Mouse (Mus musculus): ENCODE data around the gene Brix1. TPM values are rescaled to one million over a fixed set of nuclear protein-coding genes. Genes with fewer than 3 reads are reported as not detected.
A peak's percentile ranks its signal among the peaks of the same experiment; 100 is the strongest.
"Not testable (repeated sequence)": the region's sequence is repeated elsewhere in the genome, so short reads cannot be mapped to it uniquely, and the experiment has no call there.

Brix1 gene
- polyA plus RNA-seq, 1 experiment from 2014 or later = 127 TPM

- Histone ChIP-seq H3K27ac (ENCODE audit: low read depth, low read length) (no peak overlapping the region), H3K4me3 (ENCODE audit: low read length) (no peak overlapping the region), H3K4me1 (ENCODE audit: control insufficient read depth, insufficient read depth, low read length) (0 out of 2 replicates have a peak, but pooled peaks cover 2% of the 10 kb centered on the region), H3K9ac (ENCODE audit: low read depth, low read length) (no peak overlapping the region), H3K27me3 (ENCODE audit: control insufficient read depth, insufficient read depth, low read length) (no peaks in the 10 kb centered on the region), H3K9me3 (ENCODE audit: control insufficient read depth, low read length) (no peaks in the 10 kb centered on the region), H3K4me2 (replicated peaks; ENCODE audit: low read depth, low read length) (no peak overlapping the region), H3K36me3 (ENCODE audit: control insufficient read depth, insufficient read depth, low read length) (peaks cover 6% of the 10 kb centered on the region; the same call in 1 of the 2 replicates)
- WGBS = 92% methylated on average over 5 of the region's 5 CpGs
- ATAC-seq (ENCODE audit: low FRiP score, low TSS enrichment) = no peak
These were observed 14.3 kb upstream of the Brix1 start for GRCm38 (mm10) chr15:10500035-10500434.

- Histone ChIP-seq H3K4me2 (replicated peaks; ENCODE audit: low read depth, low read length) (no peak overlapping the region), H3K4me1 (ENCODE audit: control insufficient read depth, insufficient read depth, low read length) (0 out of 2 replicates have a peak, but pooled peaks cover 2% of the 10 kb centered on the region), H3K4me3 (ENCODE audit: low read length) (no peak overlapping the region), H3K9me3 (ENCODE audit: control insufficient read depth, low read length) (no peaks in the 10 kb centered on the region), H3K27me3 (ENCODE audit: control insufficient read depth, insufficient read depth, low read length) (no peaks in the 10 kb centered on the region), H3K27ac (ENCODE audit: low read depth, low read length) (no peak overlapping the region), H3K36me3 (ENCODE audit: control insufficient read depth, insufficient read depth, low read length) (peaks cover 6% of the 10 kb centered on the region; the same call in 1 of the 2 replicates), H3K9ac (ENCODE audit: low read depth, low read length) (no peak overlapping the region)
- ATAC-seq (ENCODE audit: low FRiP score, low TSS enrichment) = no peak
- WGBS = 79% methylated on average over 5 of the region's 5 CpGs
These were observed 13.8 kb upstream of the Brix1 start for GRCm38 (mm10) chr15:10499593-10499992.

GRCm38 (mm10) chr15:10496696-10497095 lies 10.9 kb upstream of the Brix1 start:
- H3K4me2 ChIP-seq (replicated peaks; ENCODE audit: low read depth, low read length); H3K27ac ChIP-seq (ENCODE audit: low read depth, low read length); H3K4me3 ChIP-seq (ENCODE audit: low read length); H3K27me3 ChIP-seq (ENCODE audit: control insufficient read depth, insufficient read depth, low read length); H3K4me1 ChIP-seq (ENCODE audit: control insufficient read depth, insufficient read depth, low read length); ATAC-seq (ENCODE audit: low FRiP score, low TSS enrichment); H3K9me3 ChIP-seq (ENCODE audit: control insufficient read depth, low read length); H3K9ac ChIP-seq (ENCODE audit: low read depth, low read length): not testable (repeated sequence)
- 95% methylated on average over 1 of the region's 1 CpGs for WGBS
- H3K36me3 ChIP-seq (ENCODE audit: control insufficient read depth, insufficient read depth, low read length) = peaks cover 22% of the 10 kb centered on the region; the same call in 1 of the 2 replicates

GRCm38 (mm10) chr15:10495944-10496343 lies 10.2 kb upstream of the Brix1 start:
- H3K9me3 ChIP-seq (ENCODE audit: control insufficient read depth, low read length) = no peaks in the 10 kb centered on the region
- H3K9ac ChIP-seq (ENCODE audit: low read depth, low read length) = no peak overlapping the region
- 92% methylated on average over 11 of the region's 11 CpGs for WGBS
- H3K36me3 ChIP-seq (ENCODE audit: control insufficient read depth, insufficient read depth, low read length) = peaks cover 22% of the 10 kb centered on the region; the same call in 1 of the 2 replicates
- ATAC-seq (ENCODE audit: low FRiP score, low TSS enrichment) = no peak
- no peaks in the 10 kb centered on the region for H3K27me3 ChIP-seq (ENCODE audit: control insufficient read depth, insufficient read depth, low read length)
- H3K4me3 ChIP-seq (ENCODE audit: low read length) = no peak overlapping the region
- no peak overlapping the region for H3K4me2 ChIP-seq (replicated peaks; ENCODE audit: low read depth, low read length)
- no peaks in the 10 kb centered on the region for H3K4me1 ChIP-seq (ENCODE audit: control insufficient read depth, insufficient read depth, low read length)
- no peak overlapping the region for H3K27ac ChIP-seq (ENCODE audit: low read depth, low read length)

- Histone ChIP-seq H3K4me2 (replicated peaks; ENCODE audit: low read depth, low read length) (no peak overlapping the region), H3K9me3 (ENCODE audit: control insufficient read depth, low read length) (no peaks in the 10 kb centered on the region)
- 96% methylated on average over 5 of the region's 5 CpGs for WGBS
These were observed 4.4 kb upstream of the Brix1 start for GRCm38 (mm10) chr15:10490101-10490500.

GRCm38 (mm10) chr15:10487246-10487645 lies 1.5 kb upstream of the Brix1 start:
- Histone ChIP-seq H3K9me3 (ENCODE audit: control insufficient read depth, low read length) (no peaks in the 10 kb centered on the region), H3K27ac (ENCODE audit: low read depth, low read length) (no peak overlapping the region), H3K27me3 (ENCODE audit: control insufficient read depth, insufficient read depth, low read length) (no peaks in the 10 kb centered on the region), H3K4me2 (replicated peaks; ENCODE audit: low read depth, low read length) (peak overlapping the region; percentile 78), H3K4me3 (ENCODE audit: low read length) (peak overlapping the region; percentile 89; the same call in 1 of the 2 replicates), H3K9ac (ENCODE audit: low read depth, low read length) (no peak overlapping the region), H3K4me1 (ENCODE audit: control insufficient read depth, insufficient read depth, low read length) (peaks cover 15% of the 10 kb centered on the region), H3K36me3 (ENCODE audit: control insufficient read depth, insufficient read depth, low read length) (peaks cover 31% of the 10 kb centered on the region; the same call in 1 of the 2 replicates)
- no peak for ATAC-seq (ENCODE audit: low FRiP score, low TSS enrichment)
- WGBS = 57% methylated on average over 2 of the region's 2 CpGs

More at GRCm38 (mm10) chr15:10490101-10490500, 4.4 kb upstream of the Brix1 start:
- no peak for ATAC-seq (ENCODE audit: low FRiP score, low TSS enrichment)
- Histone ChIP-seq H3K9ac (ENCODE audit: low read depth, low read length) (no peak overlapping the region), H3K4me1 (ENCODE audit: control insufficient read depth, insufficient read depth, low read length) (peaks cover 9% of the 10 kb centered on the region; the same call in 1 of the 2 replicates), H3K27me3 (ENCODE audit: control insufficient read depth, insufficient read depth, low read length) (no peaks in the 10 kb centered on the region), H3K4me3 (ENCODE audit: low read length) (no peak overlapping the region), H3K36me3 (ENCODE audit: control insufficient read depth, insufficient read depth, low read length) (peaks cover 31% of the 10 kb centered on the region; the same call in 1 of the 2 replicates), H3K27ac (ENCODE audit: low read depth, low read length) (no peak overlapping the region)

- peak; percentile 51; the same call in 1 of the 2 replicates for ATAC-seq (ENCODE audit: low FRiP score, low TSS enrichment)
- Histone ChIP-seq H3K36me3 (ENCODE audit: control insufficient read depth, insufficient read depth, low read length) (peaks cover 33% of the 10 kb centered on the region; the same call in 1 of the 2 replicates), H3K9me3 (ENCODE audit: control insufficient read depth, low read length) (no peaks in the 10 kb centered on the region), H3K9ac (ENCODE audit: low read depth, low read length) (peak overlapping the region; percentile 90), H3K4me1 (ENCODE audit: control insufficient read depth, insufficient read depth, low read length) (peaks cover 15% of the 10 kb centered on the region), H3K27me3 (ENCODE audit: control insufficient read depth, insufficient read depth, low read length) (no peaks in the 10 kb centered on the region), H3K4me3 (ENCODE audit: low read length) (peak overlapping the region; percentile 89), H3K4me2 (replicated peaks; ENCODE audit: low read depth, low read length) (peak overlapping the region; percentile 78), H3K27ac (ENCODE audit: low read depth, low read length) (peak overlapping the region; percentile 59)
- WGBS = 2% methylated on average over 18 of the region's 18 CpGs
These were observed 655 bp upstream of the Brix1 start for GRCm38 (mm10) chr15:10486365-10486839.

- Histone ChIP-seq H3K27ac (ENCODE audit: low read depth, low read length) (no peak overlapping the region), H3K4me1 (ENCODE audit: control insufficient read depth, insufficient read depth, low read length) (no peaks in the 10 kb centered on the region), H3K9ac (ENCODE audit: low read depth, low read length) (peak overlapping the region; percentile 87; the same call in 1 of the 2 replicates), H3K4me3 (ENCODE audit: low read length) (peak overlapping the region; percentile 81), H3K4me2 (replicated peaks; ENCODE audit: low read depth, low read length) (peak overlapping the region; percentile 83), H3K36me3 (ENCODE audit: control insufficient read depth, insufficient read depth, low read length) (peaks cover 13% of the 10 kb centered on the region), H3K9me3 (ENCODE audit: control insufficient read depth, low read length) (no peaks in the 10 kb centered on the region), H3K27me3 (ENCODE audit: control insufficient read depth, insufficient read depth, low read length) (no peaks in the 10 kb centered on the region)
- 6% methylated on average over 3 of the region's 3 CpGs for WGBS
- ATAC-seq (ENCODE audit: low FRiP score, low TSS enrichment) = peak; percentile 22
These were observed 14.8 kb downstream of the Brix1 start for GRCm38 (mm10) chr15:10470941-10471340.

- H3K4me3 ChIP-seq (ENCODE audit: low read length) = peak within 1 kb of the TSS; percentile 81
- 0 out of 2 replicates have a peak within 1 kb of the TSS, but pooled peaks have one; percentile 37 for H3K27ac ChIP-seq (ENCODE audit: low read depth, low read length)
- ATAC-seq (ENCODE audit: low FRiP score, low TSS enrichment) = peak; percentile 96
- H3K27me3 ChIP-seq (ENCODE audit: control insufficient read depth, insufficient read depth, low read length) = no peaks in the 10 kb centered on the region
- under 1% methylated on average over 74 of the region's 87 CpGs for WGBS
- no peaks in the 10 kb centered on the region for H3K9me3 ChIP-seq (ENCODE audit: control insufficient read depth, low read length)
- H3K4me2 ChIP-seq (replicated peaks; ENCODE audit: low read depth, low read length) = peak within 1 kb of the TSS; percentile 83
- peak within 1 kb of the TSS; percentile 87 for H3K9ac ChIP-seq (ENCODE audit: low read depth, low read length)
- peaks cover 7% of the 10 kb centered on the region for H3K36me3 ChIP-seq (ENCODE audit: control insufficient read depth, insufficient read depth, low read length)
- no peaks in the 10 kb centered on the region for H3K4me1 ChIP-seq (ENCODE audit: control insufficient read depth, insufficient read depth, low read length)
These were observed 15.5 kb downstream of the Brix1 start, which contains the start of gene Dnajc21 for GRCm38 (mm10) chr15:10470151-10470831. Dnajc21 (minus strand) TSS chr15:10470516.

All from kidney, embryonic 14.5 days (tissue).